Mouse (Mus musculus) hindbrain, postnatal 0 days (tissue): ENCODE results near the gene Mecom. TPM values are rescaled to one million over a fixed set of nuclear protein-coding genes. Genes with fewer than 3 reads are reported as not detected.

Experiments
- ATAC-seq: fragments of 200-750 bp; cut with Nextera tagmentation; 2 replicates; pipeline ENCODE4 v1.8.0; 2017; ENCODE audit warnings: mild to moderate bottlenecking, moderate TSS enrichment, moderate library complexity
- DNase-seq: peaks from one replicate; pipeline ENCODE4 v3.0.0-alpha.2; 2015; ENCODE audit warnings: low spot score
- H3K27ac ChIP-seq: fragments of 300-500 bp; sonication (generic); 2 replicates; pipeline ENCODE4 v1.5.1; 2014; ENCODE audit warnings: mild to moderate bottlenecking
- H3K27me3 ChIP-seq: fragments of 300-500 bp; sonication (generic); 2 replicates; pipeline ENCODE4 v1.6.1; 2014; ENCODE audit warnings: low read length, mixed read lengths; ENCODE audit not compliant: insufficient read depth
- H3K36me3 ChIP-seq: fragments of 300-500 bp; sonication (generic); 2 replicates; pipeline ENCODE4 v1.6.1; 2014; ENCODE audit warnings: low read length, mixed read lengths; ENCODE audit not compliant: insufficient read depth
- H3K4me1 ChIP-seq: fragments of 300-500 bp; sonication (generic); 2 replicates; pipeline ENCODE4 v1.6.1; 2014; ENCODE audit warnings: antibody characterized with exemption, low read length, mixed read lengths; ENCODE audit not compliant: insufficient read depth
- H3K4me2 ChIP-seq: fragments of 300-500 bp; sonication (generic); 2 replicates; pipeline ENCODE4 v1.6.1; 2014; ENCODE audit warnings: low read depth, mild to moderate bottlenecking, low read length, moderate library complexity, mixed read lengths
- H3K4me3 ChIP-seq: fragments of 300-500 bp; sonication (generic); 2 replicates; pipeline ENCODE4 v1.5.1; 2014; ENCODE audit warnings: low read length
- H3K9ac ChIP-seq: fragments of 300-500 bp; sonication (generic); replicated peaks from 2 replicates; pipeline ENCODE4 v1.6.1; 2014; ENCODE audit warnings: mild to moderate bottlenecking, low read length, moderate library complexity, mixed read lengths
- H3K9me3 ChIP-seq: fragments of 300-500 bp; sonication (generic); 2 replicates; pipeline ENCODE4 v1.6.1; 2016; ENCODE audit warnings: low read length, mixed read lengths
- CTCF ChIP-seq: IDR thresholded peaks from 2 replicates; pipeline ENCODE4 v1.5.1; 2016; ENCODE audit warnings: antibody characterized with exemption, control low read depth, low read depth
- WGBS: fragments of 180-500 bp; shearing (Covaris S2); extraction: QIAGEN DNeasy Blood & Tissue Kit; methylation state at CpG from one replicate; pipeline ENCODE4 v1.1.7; 2014; 5-methylcytosine and 5-hydroxymethylcytosine counted together
- polyA plus RNA-seq: library from polyadenylated mRNA; unstranded; fragments of >200 nt; fragmentation: Nextera tagmentation; extraction: Ambion mirVana; gene quantifications from 2 replicates; pipeline ENCODE4 v1.2.1, GENCODE M21; 2015
- total RNA-seq: library from RNA; depleted of rRNA; stranded (reverse); fragments of >200 nt; gene quantifications from 2 replicates; pipeline ENCODE4 v1.2.3, GENCODE M21; 2014

Gene Mecom
- total and polyA plus RNA-seq, 2 experiments from 2014 or later = 4.5 to 8.3 TPM

DNA sequence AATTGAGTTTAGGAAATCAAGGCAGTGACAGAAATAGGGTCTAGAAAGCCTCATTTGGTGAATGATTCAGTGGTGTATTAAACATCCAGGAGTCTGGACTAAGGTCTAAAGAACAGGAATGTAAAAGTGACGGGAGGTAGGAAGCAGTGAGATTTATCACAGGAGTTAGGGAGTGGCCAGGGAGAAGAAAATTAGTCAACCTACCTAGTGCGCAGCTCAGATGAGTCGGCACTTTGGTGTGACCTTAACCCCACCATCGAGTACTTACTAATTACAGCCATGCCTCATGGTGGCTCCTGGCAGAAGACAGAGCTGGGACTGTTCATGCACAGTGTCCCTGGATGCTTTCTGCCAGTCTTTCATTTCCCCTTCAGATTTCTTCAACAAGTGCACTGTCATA lies 61.4 kb downstream of the Mecom start:
- Histone ChIP-seq H3K4me3 (no peak overlapping the region), H3K27ac (no peak overlapping the region), H3K4me2 (no peak overlapping the region), H3K36me3 (no peaks in the 10 kb centered on the region), H3K9me3 (no peaks in the 10 kb centered on the region), H3K27me3 (no peaks in the 10 kb centered on the region), H3K4me1 (no peaks in the 10 kb centered on the region), H3K9ac (no peak overlapping the region)
- WGBS = 87% methylated on average over 4 of the region's 4 CpGs
- DNase-seq = no peak
- ATAC-seq = no peak
- TF ChIP-seq CTCF = no peak

DNA sequence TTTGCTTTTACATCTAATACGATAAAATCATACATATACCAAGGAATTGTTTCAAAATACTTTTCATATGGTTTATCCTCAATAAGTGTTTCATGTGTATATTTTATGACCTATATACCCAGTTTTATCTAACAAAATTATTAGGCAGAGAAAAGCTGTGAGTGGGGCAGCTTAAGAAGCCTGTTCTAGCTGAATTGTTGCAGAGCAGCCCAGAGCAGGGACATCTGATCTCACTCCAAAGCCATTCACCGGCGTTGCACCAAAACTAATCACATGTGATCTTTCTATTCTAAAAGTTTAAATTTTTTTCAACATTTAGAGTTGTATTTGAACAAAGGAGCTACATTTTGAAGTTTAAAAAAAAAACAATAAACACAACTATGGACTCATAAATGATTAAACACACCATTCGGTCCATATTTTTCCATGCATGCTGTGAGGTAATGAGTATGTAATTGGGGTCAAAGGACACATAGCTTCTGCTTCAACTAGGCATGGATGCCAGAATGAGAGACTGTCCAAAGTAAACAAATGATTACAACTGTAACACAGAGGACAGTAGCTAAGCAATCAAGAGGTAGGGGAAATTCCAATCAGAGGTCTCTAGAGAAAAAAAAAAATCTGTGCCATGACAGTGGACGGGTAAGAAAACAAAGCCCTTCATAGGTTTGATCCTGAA lies 64.7 kb downstream of the Mecom start:
- TF ChIP-seq CTCF = no peak
- Histone ChIP-seq H3K9ac (no peak overlapping the region), H3K4me1 (no peaks in the 10 kb centered on the region), H3K27me3 (no peaks in the 10 kb centered on the region), H3K4me2 (no peak overlapping the region), H3K36me3 (no peaks in the 10 kb centered on the region), H3K9me3 (no peaks in the 10 kb centered on the region), H3K4me3 (no peak overlapping the region), H3K27ac (no peak overlapping the region)
- DNase-seq = no peak
- no peak for ATAC-seq
- WGBS = 23% methylated on average over 5 of the region's 5 CpGs

DNA sequence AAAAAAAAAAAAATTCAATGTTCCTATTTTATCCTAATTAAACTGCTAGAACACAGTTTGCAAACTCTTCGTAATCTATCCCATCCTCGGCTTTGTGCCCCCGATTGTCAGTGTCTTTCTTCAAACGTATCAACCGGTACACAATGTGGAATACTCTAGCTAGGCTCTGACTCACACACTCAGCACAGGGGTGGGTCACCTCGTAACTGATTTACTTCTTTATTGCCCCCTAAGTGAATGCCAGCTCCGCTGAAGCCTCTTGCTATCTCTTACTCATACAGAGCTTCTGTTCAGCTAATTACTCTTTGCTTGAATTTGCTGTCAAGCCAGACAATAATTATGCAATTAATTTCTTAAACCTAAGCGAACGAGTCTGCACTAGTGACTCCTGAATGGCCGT lies 66.1 kb downstream of the Mecom start:
- Histone ChIP-seq H3K4me1 (no peaks in the 10 kb centered on the region), H3K27me3 (no peaks in the 10 kb centered on the region), H3K36me3 (no peaks in the 10 kb centered on the region), H3K27ac (no peak overlapping the region), H3K4me2 (no peak overlapping the region), H3K9me3 (no peaks in the 10 kb centered on the region), H3K9ac (no peak overlapping the region), H3K4me3 (no peak overlapping the region)
- WGBS = 65% methylated on average over 10 of the region's 10 CpGs
- no peak for ATAC-seq
- no peak for DNase-seq
- TF ChIP-seq CTCF = no peak

DNA sequence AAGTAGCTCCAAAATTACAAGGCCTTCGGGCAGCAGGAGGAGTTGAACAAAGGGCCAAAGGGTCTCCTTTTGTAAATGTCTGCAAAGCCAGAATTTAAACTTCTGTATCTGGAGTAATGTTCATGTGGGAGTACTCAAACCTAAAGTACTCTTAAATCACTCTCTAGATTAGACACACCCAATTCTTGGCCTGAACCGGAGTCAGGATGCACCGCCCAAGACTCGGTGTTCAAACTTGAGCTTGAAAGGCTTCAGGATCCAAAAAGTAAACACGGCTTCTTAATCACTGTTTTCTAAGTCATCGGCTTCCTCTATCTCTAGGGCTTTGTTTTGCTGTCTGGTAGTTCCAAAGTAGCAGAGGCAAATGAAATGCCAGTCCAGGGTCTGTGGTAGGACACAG lies 67.3 kb downstream of the Mecom start:
- H3K9me3 ChIP-seq = no peaks in the 10 kb centered on the region
- 85% methylated on average over 6 of the region's 6 CpGs for WGBS
- H3K4me1 ChIP-seq = no peaks in the 10 kb centered on the region
- H3K27me3 ChIP-seq = no peaks in the 10 kb centered on the region
- DNase-seq = no peak
- no peak overlapping the region for H3K27ac ChIP-seq
- ATAC-seq = no peak
- TF ChIP-seq CTCF = no peak
- H3K36me3 ChIP-seq = no peaks in the 10 kb centered on the region
- H3K4me3 ChIP-seq = no peak overlapping the region
- no peak overlapping the region for H3K4me2 ChIP-seq
- no peak overlapping the region for H3K9ac ChIP-seq

DNA sequence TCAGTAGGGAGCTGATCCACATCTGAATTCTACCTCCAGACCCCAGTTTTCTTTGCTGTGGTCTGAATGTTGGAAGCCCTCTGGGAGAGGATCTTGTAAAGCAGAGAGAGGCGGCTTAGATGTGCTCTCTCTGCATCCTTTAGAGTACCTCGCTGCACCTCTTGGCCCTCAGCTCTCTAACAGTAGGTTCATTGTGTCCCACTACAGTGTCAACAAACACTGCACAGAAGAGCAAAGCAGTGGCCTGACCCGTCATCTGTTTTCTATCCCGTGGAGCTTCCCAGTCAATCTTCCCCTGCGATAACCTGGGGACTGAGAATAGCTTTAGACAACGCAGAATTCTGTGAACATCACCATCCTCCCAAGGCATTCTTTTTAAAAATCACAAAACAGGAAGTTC lies 69.6 kb downstream of the Mecom start:
- H3K4me3 ChIP-seq = no peak overlapping the region
- H3K9ac ChIP-seq = no peak overlapping the region
- no peaks in the 10 kb centered on the region for H3K36me3 ChIP-seq
- no peak overlapping the region for H3K27ac ChIP-seq
- DNase-seq (no peak), ATAC-seq (no peak)
- no peak for TF ChIP-seq CTCF
- no peaks in the 10 kb centered on the region for H3K27me3 ChIP-seq
- 59% methylated on average over 6 of the region's 6 CpGs for WGBS
- H3K9me3 ChIP-seq = no peaks in the 10 kb centered on the region
- H3K4me1 ChIP-seq = no peaks in the 10 kb centered on the region
- H3K4me2 ChIP-seq = no peak overlapping the region

DNA sequence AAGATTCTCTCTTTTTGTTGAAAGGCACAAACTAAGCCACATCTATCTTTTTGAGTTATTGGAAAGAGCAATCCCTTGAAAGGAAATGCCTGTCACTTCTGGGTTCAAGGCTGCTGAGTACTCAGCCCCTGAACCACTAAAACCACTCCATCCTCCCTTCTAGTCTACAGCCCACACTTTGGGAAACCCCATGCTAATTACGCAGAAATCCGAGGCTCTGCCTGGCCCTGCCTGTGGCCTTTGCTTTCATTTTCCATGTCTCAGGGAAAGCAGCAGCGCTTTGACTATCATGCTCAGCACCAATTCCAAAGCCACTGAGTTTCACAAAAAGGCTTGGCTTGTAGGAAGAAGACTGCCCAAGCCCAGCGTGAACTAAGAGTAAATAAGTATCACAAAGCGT lies 70.8 kb downstream of the Mecom start:
- Histone ChIP-seq H3K36me3 (no peaks in the 10 kb centered on the region), H3K9me3 (no peaks in the 10 kb centered on the region), H3K27ac (no peak overlapping the region), H3K4me1 (no peaks in the 10 kb centered on the region), H3K4me3 (no peak overlapping the region), H3K27me3 (0 out of 2 replicates have a peak, but pooled peaks cover under 1% of the 10 kb centered on the region), H3K4me2 (no peak overlapping the region), H3K9ac (no peak overlapping the region)
- ATAC-seq (no peak), DNase-seq (no peak)
- no peak for TF ChIP-seq CTCF
- WGBS = 63% methylated on average over 5 of the region's 5 CpGs

DNA sequence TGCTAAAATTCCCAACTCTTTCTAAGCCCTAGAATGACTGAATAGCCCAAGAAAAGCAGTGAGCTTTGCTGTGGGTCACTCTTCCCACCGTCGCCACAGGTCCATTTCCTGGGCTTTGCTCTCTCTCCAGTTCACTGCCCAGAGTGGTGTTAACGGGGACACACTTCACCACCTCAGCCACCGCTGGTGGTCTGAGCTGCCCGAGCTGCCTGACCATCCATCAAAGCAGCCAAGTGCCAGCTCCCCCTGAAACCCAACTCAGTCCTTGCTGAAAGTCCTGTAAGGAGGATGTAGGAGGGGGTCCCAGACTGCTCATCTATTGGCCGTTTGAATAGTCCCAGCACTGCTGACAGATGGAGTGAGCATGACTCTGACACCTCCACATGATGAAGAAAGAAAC lies 72.2 kb downstream of the Mecom start:
- no peak for ATAC-seq
- no peak overlapping the region for H3K9ac ChIP-seq
- no peak for TF ChIP-seq CTCF
- no peaks in the 10 kb centered on the region for H3K36me3 ChIP-seq
- DNase-seq = no peak
- H3K4me2 ChIP-seq = no peak overlapping the region
- H3K27me3 ChIP-seq = 0 out of 2 replicates have a peak, but pooled peaks cover 4% of the 10 kb centered on the region
- no peak overlapping the region for H3K27ac ChIP-seq
- 53% methylated on average over 6 of the region's 6 CpGs for WGBS
- H3K9me3 ChIP-seq = no peaks in the 10 kb centered on the region
- no peaks in the 10 kb centered on the region for H3K4me1 ChIP-seq
- no peak overlapping the region for H3K4me3 ChIP-seq
